Mouse (Mus musculus) forebrain, embryonic 14.5 days (tissue): ENCODE data around the gene Kdelr1. TPM values are rescaled to one million over a fixed set of nuclear protein-coding genes. Genes with fewer than 3 reads are reported as not detected.
A peak's percentile ranks its signal among the peaks of the same experiment; 100 is the strongest.

ENCODE experiments used
- ATAC-seq: fragments of 200-750 bp; cut with Nextera tagmentation; 2 replicates; pipeline ENCODE4 v1.8.0; 2017; ENCODE audit warnings: mild to moderate bottlenecking, moderate library complexity
- DNase-seq: peaks from one replicate; pipeline ENCODE4 v3.0.0-alpha.2; 2015; ENCODE audit warnings: low spot score
- H3K27ac ChIP-seq: fragments of 300-500 bp; sonication (generic); 2 replicates; pipeline ENCODE4 v1.5.1; 2014; ENCODE audit warnings: low read depth, mild to moderate bottlenecking, control low read depth, low read length, moderate library complexity
- H3K27me3 ChIP-seq: fragments of 300-500 bp; sonication (generic); replicated peaks from 2 replicates; pipeline ENCODE4 v1.6.1; 2014; ENCODE audit warnings: low read length, control low read depth, mixed read lengths; ENCODE audit not compliant: control insufficient read depth, insufficient read depth
- H3K36me3 ChIP-seq: fragments of 300-500 bp; sonication (generic); 2 replicates; pipeline ENCODE4 v1.6.1; 2014; ENCODE audit warnings: low read length, control low read depth; ENCODE audit not compliant: control insufficient read depth, insufficient read depth
- H3K4me1 ChIP-seq: fragments of 300-500 bp; sonication (generic); 2 replicates; pipeline ENCODE4 v1.6.1; 2014; ENCODE audit warnings: antibody characterized with exemption, low read length, control low read depth; ENCODE audit not compliant: control insufficient read depth, insufficient read depth
- H3K4me2 ChIP-seq: fragments of 300-500 bp; sonication (generic); 2 replicates; pipeline ENCODE4 v1.6.1; 2014; ENCODE audit warnings: mild to moderate bottlenecking, control low read depth, low read length
- H3K4me3 ChIP-seq: fragments of 300-500 bp; sonication (generic); 2 replicates; pipeline ENCODE4 v1.5.1; 2014; ENCODE audit warnings: low read depth, low read length, control low read depth
- H3K9ac ChIP-seq: fragments of 300-500 bp; sonication (generic); 2 replicates; pipeline ENCODE4 v1.6.1; 2014; ENCODE audit warnings: mild to moderate bottlenecking, low read length, control low read depth, moderate library complexity
- H3K9me3 ChIP-seq: fragments of 300-500 bp; sonication (generic); replicated peaks from 2 replicates; pipeline ENCODE4 v1.6.1; 2016; ENCODE audit warnings: low read length, control low read depth, mixed read lengths; ENCODE audit not compliant: control insufficient read depth
- WGBS: fragments of 180-500 bp; shearing (Covaris S2); extraction: QIAGEN DNeasy Blood & Tissue Kit; methylation state at CpG from one replicate; pipeline ENCODE4 v1.1.7; 2014; 5-methylcytosine and 5-hydroxymethylcytosine counted together
- polyA plus RNA-seq: library from polyadenylated mRNA; unstranded; fragments of >200 nt; fragmentation: Nextera tagmentation; extraction: Ambion mirVana; gene quantifications from 2 replicates; pipeline ENCODE4 v1.2.1, GENCODE M21; 2014

The Kdelr1 gene
- polyA plus RNA-seq, 1 experiment from 2014 or later = 104 TPM

DNA sequence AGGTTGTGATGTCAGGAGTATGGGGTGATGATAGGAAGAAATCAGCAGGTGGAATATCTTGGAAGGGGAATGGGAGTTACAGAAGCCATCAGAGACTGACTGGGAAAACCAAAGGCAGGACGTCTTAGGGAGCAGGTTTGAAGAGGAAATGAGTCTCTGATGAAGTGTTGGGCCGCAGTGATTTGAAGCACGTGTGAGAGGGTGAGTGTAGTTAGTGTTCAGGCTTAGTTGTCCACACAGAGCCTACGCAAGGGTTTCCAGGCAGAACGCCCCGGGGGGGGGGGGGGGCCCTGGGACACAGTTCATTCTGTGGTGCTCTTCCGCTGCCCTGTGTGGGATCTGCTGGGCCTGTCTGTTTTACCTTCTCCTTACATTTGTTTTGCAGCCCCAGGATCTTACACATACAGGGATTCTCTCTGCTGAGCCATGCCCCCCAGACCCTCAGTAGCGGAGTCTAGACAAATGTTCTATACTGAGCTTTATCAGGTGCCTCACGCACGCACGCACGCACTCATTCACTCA, 30.0 kb downstream of the Kdelr1 start:
- no peak overlapping the region for H3K27ac ChIP-seq
- DNase-seq (no peak), ATAC-seq (no peak)
- H3K27me3 ChIP-seq = no peaks in the 10 kb centered on the region
- H3K36me3 ChIP-seq = no peaks in the 10 kb centered on the region
- 78% methylated on average over 11 of the region's 12 CpGs for WGBS
- peaks cover 6% of the 10 kb centered on the region for H3K4me1 ChIP-seq
- H3K9ac ChIP-seq = no peak overlapping the region
- H3K4me2 ChIP-seq = no peak overlapping the region
- no peak overlapping the region for H3K4me3 ChIP-seq
- no peaks in the 10 kb centered on the region for H3K9me3 ChIP-seq

DNA sequence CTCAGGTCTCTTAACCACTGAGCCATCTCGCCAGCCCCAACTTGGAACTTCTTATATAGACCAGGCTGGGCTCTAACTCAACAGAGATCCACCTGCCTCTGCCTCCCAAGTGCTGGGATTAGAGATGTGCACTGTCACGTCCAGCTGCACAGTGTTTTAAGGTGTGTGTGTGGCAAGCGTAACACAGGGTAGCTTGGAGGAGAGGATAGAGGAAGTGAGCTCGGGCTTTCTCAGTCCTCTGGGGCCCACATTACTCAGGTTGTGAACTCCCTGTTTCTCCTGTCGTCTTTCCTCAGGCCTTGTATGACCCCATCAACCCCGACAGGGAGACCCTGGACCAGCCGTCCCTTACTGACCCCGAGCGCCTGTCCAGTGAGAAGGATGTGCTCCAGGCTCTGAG, 34.0 kb downstream of the Kdelr1 start:
- DNase-seq = no peak
- no peak for ATAC-seq
- no peaks in the 10 kb centered on the region for H3K4me1 ChIP-seq
- no peak overlapping the region for H3K9ac ChIP-seq
- no peak overlapping the region for H3K4me3 ChIP-seq
- H3K9me3 ChIP-seq = no peaks in the 10 kb centered on the region
- H3K27ac ChIP-seq = no peak overlapping the region
- H3K36me3 ChIP-seq = peaks cover 10% of the 10 kb centered on the region
- H3K27me3 ChIP-seq = no peaks in the 10 kb centered on the region
- 94% methylated on average over 9 of the region's 9 CpGs for WGBS
- H3K4me2 ChIP-seq = no peak overlapping the region

DNA sequence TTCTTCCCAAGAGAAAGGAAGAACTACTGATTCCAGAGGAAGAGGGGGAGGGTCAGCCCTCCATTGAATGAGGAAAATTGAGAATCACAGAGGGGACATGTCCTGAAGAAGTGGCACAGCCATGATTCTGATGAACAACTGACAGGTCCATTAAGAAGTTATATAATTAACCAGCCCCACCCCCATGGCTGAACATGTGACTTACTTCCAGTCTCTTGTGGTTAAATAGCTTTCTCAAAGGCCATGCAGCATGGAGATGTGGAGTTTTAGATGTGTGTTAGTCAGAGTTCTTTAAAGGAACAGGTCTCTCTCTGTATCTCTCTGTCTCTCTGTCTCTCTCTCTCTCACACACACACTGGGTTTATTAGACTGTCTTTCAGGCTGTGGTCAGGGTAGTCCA, 35.8 kb downstream of the Kdelr1 start:
- DNase-seq (no peak), ATAC-seq (no peak)
- Histone ChIP-seq H3K27ac (no peak overlapping the region), H3K9ac (no peak overlapping the region), H3K4me3 (no peak overlapping the region), H3K4me2 (no peak overlapping the region), H3K27me3 (no peaks in the 10 kb centered on the region), H3K4me1 (no peaks in the 10 kb centered on the region), H3K9me3 (no peaks in the 10 kb centered on the region), H3K36me3 (peaks cover 10% of the 10 kb centered on the region)

DNA sequence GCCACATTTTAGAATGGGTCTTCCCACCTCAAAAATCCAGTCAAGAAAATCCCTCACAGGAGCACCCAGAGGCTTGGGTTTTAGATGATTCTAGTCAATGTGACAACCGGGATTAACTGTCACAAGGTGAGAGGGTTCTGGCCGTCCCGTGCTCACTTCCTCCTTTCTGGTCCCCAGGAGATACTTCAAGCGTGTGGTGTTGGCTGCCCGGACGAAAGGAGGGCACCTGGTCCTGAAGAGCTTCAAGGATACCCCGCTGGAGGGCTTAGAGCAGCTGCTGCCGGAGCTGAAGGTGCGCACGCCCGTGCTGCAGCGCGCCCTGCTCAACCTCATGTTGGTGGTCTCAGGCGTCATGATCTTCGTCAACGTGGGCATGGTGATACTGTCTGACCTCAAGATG, 36.6 kb downstream of the Kdelr1 start:
- no peaks in the 10 kb centered on the region for H3K9me3 ChIP-seq
- H3K9ac ChIP-seq = no peak overlapping the region
- DNase-seq (no peak), ATAC-seq (no peak)
- H3K4me3 ChIP-seq = no peak overlapping the region
- H3K36me3 ChIP-seq = peaks cover 10% of the 10 kb centered on the region
- 94% methylated on average over 16 of the region's 16 CpGs for WGBS
- no peak overlapping the region for H3K4me2 ChIP-seq
- H3K4me1 ChIP-seq = no peaks in the 10 kb centered on the region
- no peaks in the 10 kb centered on the region for H3K27me3 ChIP-seq
- no peak overlapping the region for H3K27ac ChIP-seq

DNA sequence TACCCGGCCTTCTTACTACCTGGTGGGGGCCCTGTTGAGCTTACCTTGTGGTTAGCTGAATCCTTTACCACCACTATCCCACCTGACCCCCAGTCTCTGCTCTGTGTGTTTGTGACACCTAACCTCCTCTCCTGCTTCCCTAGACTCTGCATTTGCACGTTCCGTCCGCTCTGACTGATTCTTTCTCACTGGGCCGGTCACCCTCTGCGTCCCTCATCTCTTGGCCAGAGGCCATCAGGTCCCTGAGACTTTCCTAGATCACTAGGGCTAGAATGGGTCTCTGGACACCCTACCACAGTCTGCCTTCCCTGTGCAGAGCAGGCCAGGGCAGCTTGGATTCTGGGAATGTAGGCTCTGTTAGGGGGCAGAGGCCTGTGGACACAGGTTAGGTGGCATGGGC, 41.5 kb downstream of the Kdelr1 start:
- peaks cover 10% of the 10 kb centered on the region for H3K36me3 ChIP-seq
- no peak for DNase-seq
- no peaks in the 10 kb centered on the region for H3K27me3 ChIP-seq
- WGBS = 94% methylated on average over 6 of the region's 6 CpGs
- no peak overlapping the region for H3K4me3 ChIP-seq
- H3K4me2 ChIP-seq = no peak overlapping the region
- H3K27ac ChIP-seq = no peak overlapping the region
- no peak for ATAC-seq
- H3K4me1 ChIP-seq = peaks cover 17% of the 10 kb centered on the region
- H3K9ac ChIP-seq = no peak overlapping the region
- no peaks in the 10 kb centered on the region for H3K9me3 ChIP-seq

DNA sequence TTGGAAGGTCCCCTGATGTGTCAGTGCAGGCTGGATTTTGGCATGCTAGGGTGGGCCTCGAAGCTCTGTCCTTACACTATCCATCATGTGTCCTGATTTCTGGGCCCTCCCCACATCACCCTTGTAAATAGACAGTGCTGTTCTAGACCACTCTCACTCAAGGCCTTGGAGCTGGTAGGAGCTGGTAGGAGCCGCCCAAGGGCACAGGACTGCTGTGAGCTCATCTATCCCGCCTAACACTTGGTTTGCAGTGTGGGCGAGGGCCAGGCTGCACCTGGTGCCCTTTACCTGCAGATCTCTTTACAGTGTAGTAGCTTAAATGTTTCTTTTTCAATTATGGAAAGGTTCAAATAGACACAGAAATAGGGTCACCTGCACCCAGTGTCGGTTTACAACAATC, 42.4 kb downstream of the Kdelr1 start:
- Histone ChIP-seq H3K27me3 (no peaks in the 10 kb centered on the region), H3K36me3 (peaks cover under 1% of the 10 kb centered on the region; the same call in 1 of the 2 replicates), H3K4me3 (no peak overlapping the region), H3K4me1 (peaks cover 17% of the 10 kb centered on the region), H3K4me2 (no peak overlapping the region), H3K27ac (no peak overlapping the region), H3K9me3 (no peaks in the 10 kb centered on the region), H3K9ac (no peak overlapping the region)
- no peak for DNase-seq
- WGBS = 93% methylated on average over 5 of the region's 5 CpGs
- ATAC-seq = no peak

DNA sequence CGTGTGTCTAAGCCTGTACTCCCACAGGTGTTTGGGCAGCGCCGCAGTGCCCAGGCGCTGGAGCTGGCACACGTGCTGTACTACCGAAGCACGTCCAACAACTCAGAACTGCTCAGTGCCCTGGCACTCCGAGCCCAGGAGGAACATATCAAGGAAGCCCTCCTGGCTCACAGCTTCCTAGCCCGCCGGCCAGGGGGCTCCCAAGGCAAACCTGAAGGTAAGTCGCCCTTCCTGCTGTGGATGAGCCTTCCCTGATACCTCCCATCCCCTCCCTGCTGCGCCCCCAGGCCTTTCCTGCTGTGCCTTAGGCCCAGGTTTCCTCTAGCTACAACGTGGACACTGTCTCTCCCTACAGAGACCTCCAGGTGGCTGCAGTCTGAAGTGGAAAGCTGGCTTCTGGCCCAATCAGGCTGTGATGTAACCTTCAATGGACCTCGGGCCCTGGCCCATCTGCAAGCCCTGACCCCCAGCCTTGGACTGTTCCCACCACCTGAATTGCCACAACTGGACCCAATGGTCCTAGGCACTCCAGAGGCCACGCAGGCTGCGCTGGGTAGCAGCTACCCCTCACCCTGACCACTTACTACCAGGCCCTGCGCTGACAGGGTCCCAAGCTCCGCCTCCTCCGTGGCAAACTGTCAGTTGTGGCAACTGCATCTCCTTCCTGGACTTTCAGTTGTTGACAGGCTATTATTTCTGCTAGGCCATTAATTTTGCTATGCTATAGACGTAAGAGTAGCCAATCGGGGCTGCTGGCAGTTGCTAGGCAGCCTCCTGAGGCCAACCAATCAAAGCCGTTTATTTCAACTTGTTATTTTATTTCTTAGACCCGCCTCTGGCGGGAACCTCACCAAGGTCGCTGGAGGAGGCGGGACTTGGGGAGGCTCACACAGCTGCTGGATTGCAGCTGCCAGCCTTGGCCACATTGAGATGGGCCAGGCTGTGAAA, 43.8 kb downstream of the Kdelr1 start:
- H3K4me1 ChIP-seq = peaks cover 17% of the 10 kb centered on the region

DNA sequence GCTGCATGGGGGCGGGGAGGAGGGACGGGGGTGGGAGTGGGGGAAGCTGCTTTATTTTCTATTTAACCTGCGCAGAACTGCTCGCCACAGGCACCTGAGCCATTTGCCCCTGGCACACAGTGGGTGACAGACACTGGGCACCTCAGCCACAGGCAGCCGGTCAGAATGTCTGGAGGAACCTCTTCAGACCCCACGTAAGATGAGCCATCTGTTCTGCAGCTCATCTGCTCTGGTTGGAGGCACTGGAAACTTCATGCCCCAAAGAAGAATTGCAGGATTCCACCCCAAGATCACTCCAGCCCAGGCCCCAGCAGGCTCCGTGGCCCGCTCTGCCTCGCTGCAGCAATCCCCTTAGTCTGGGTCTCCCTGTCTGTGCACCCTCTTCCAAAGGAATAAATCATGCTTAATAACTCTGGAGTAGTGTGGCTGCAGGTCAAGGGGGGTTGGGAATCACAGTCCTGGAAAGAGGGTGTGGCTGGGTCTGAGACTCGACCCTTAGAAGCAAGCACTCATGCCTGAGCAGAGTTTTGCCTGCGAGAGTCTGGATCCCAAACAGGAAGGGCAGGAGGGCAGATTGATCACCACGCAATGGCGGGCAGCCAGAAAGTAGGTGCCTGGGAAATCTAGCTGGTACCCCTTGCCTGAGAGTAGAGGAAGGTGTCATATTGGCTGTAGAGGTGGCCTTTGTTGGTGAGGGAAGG, 44.6 kb downstream of the Kdelr1 start:
- H3K27me3 ChIP-seq = no peaks in the 10 kb centered on the region
- no peaks in the 10 kb centered on the region for H3K36me3 ChIP-seq
- H3K4me3 ChIP-seq = peak overlapping the region; percentile 23
- DNase-seq (no peak), ATAC-seq (peak; percentile 49; the same call in 1 of the 2 replicates)
- peaks cover 17% of the 10 kb centered on the region for H3K4me1 ChIP-seq
- peak overlapping the region; percentile 87 for H3K27ac ChIP-seq
- 38% methylated on average over 12 of the region's 13 CpGs for WGBS
- H3K9ac ChIP-seq = peak overlapping the region; percentile 54
- H3K4me2 ChIP-seq = peak overlapping the region; percentile 50
- H3K9me3 ChIP-seq = no peaks in the 10 kb centered on the region

More for the DNA sequence above, 43.8 kb downstream of the Kdelr1 start:
- ATAC-seq = peak; percentile 89
- Histone ChIP-seq H3K36me3 (no peaks in the 10 kb centered on the region), H3K27ac (peak overlapping the region; percentile 87), H3K4me3 (peak overlapping the region; percentile 23), H3K9ac (peak overlapping the region; percentile 54), H3K9me3 (no peaks in the 10 kb centered on the region), H3K4me2 (peak overlapping the region; percentile 50), H3K27me3 (no peaks in the 10 kb centered on the region)
- 32% methylated on average over 26 of the region's 26 CpGs for WGBS
- DNase-seq = peak; percentile 95
